Mouse (Mus musculus): ENCODE data around the gene Adgrb3.

GRCm38 (mm10) chr1:25568096-25568495 is 261.4 kb downstream of the Adgrb3 start:
- TF ChIP-seq GATA1 (IDR thresholded peaks at IDR 0.05; ENCODE audit: low read length) = no peak
- no peak for TF ChIP-seq TAL1 (IDR thresholded peaks at IDR 0.05; ENCODE audit: low read length)

Data from erythroblast, embryonic 14.5 days (primary cell).